In the genomic region with DNA sequence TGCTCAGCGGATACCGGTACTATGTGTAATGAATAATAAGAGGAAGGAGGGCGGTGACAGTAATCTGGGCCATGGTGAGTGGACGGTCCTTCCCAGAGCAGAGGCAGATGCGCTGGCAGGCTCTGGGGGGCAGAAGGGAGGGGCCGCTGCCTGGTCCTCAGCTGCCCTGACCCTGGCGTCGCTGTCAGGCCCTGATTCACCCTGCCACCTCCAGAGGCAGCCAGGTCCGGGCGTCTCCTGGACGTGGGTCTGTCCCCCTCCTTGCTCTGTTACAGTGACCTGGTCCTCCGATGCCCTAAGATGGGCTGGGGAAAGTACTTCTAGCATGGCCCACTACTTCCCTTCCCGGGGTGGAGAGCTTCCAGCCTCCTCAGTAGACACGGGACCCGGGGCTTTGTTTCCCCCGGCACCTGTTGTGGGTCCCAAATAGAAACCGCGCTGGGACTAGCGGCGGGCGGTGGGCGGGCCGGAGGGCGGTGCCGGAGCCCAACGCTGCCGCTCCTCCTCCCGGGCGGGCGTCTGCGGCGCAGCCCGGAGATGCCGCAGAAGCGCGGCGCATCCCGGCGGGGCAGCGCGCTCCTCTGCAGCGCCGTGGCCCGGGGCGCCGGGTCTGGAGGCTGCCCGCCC, we compare ENCODE assay signal across 8 mouse cellular contexts.
A peak's percentile ranks its signal among the peaks of the same experiment; 100 is the strongest.
DNase-seq lines count a peak whose midpoint lies in the region; ATAC-seq and TF ChIP-seq lines count a peak whose summit lies in the region.

No protein-coding gene starts in this region.

- H3K36me3 ChIP-seq in hindbrain, embryonic 14.5 days (replicated peaks; ENCODE audit: control insufficient read depth, insufficient read depth) = no peaks in the 10 kb centered on the region

- H3K9ac ChIP-seq in hindbrain, embryonic 14.5 days = peak overlapping the region; percentile 97

- CTCF ChIA-PET in Patski (lab: Charles Lee) = interaction anchor here (0.8 kb wide), 1 partner anchor 148 kb away, joined by 4 read pairs; no protein-coding TSS in a partner anchor

- peak overlapping the region; percentile 93 for H3K4me2 ChIP-seq in hindbrain, embryonic 14.5 days (replicated peaks)

- H3K4me1 ChIP-seq in hindbrain, embryonic 14.5 days (replicated peaks; ENCODE audit: control insufficient read depth, insufficient read depth, low read length) = peaks cover 43% of the 10 kb centered on the region

- peak; percentile 83 for TF ChIP-seq CTCF in Patski (IDR thresholded peaks at IDR 0.05)

- no peaks in the 10 kb centered on the region for H3K27me3 ChIP-seq in Patski
- H3K27me3 ChIP-seq in hindbrain, embryonic 14.5 days (ENCODE audit: control insufficient read depth, insufficient read depth, low read length) = no peaks in the 10 kb centered on the region

- POLR2A ChIA-PET in Patski (lab: Charles Lee) = no interaction called here

- ATAC-seq in Patski = peak; percentile 89
- peak; percentile 78 for ATAC-seq in hindbrain, embryonic 14.5 days (ENCODE audit: low FRiP score)
- peak; percentile 88 for ATAC-seq in megakaryocyte, adult 5-6 weeks (ENCODE audit: poor library complexity, severe bottlenecking)

- 0% methylated on average over 46 of the region's 47 CpGs for WGBS in hindbrain, embryonic 14.5 days

- H3K4me3 ChIP-seq in hindbrain, embryonic 14.5 days (replicated peaks; ENCODE audit: low read length) = peak overlapping the region; percentile 95

- in situ Hi-C loops in Patski (cut with MboI; ENCODE audit: low pct_unique_long_range_greater_than_20kb) = loop anchor here (5.0 to 25.0 kb wide), 2 partner anchors 36 to 426 kb away; a partner anchor contains a TSS

- no peak for DNase-seq in Patski (ENCODE audit: low read depth, low spot score)
- DNase-seq in cerebellum, adult 9-11 months = peak; percentile 62
- DNase-seq in gastrocnemius, adult 18-20 months (ENCODE audit: low spot score) = peak; percentile 82
- DNase-seq in hindbrain, embryonic 14.5 days (ENCODE audit: low spot score) = peak; percentile 67
- peak; percentile 40 to 81 for DNase-seq in left cerebral cortex, postnatal 10 days (ENCODE audit: extremely low spot score in 1 of 2, low spot score in 2 of 2)
- DNase-seq in right cerebral cortex, adult 18-20 months = peak; percentile 71
- peak; percentile 52 to 64 for DNase-seq in urinary bladder, postnatal 36 days (ENCODE audit: low spot score in 2 of 2)

- intact Hi-C loops in left cerebral cortex, postnatal 10 days (cut with DNase I) = no loop called here

- peak overlapping the region; percentile 84 for H3K27ac ChIP-seq in hindbrain, embryonic 14.5 days

- H3K9me3 ChIP-seq in hindbrain, embryonic 14.5 days (ENCODE audit: control insufficient read depth, low read length) = no peaks in the 10 kb centered on the region
